Mouse (Mus musculus): ENCODE results near the gene Ppm1l.

The Ppm1l gene

GRCm38 (mm10) chr3:69429319-69429718, 112.7 kb downstream of the Ppm1l start:
- in situ Hi-C loops (cut with MboI, MseI) = no loop called here

- in situ Hi-C loops (cut with MboI, MseI) = no loop called here
Observed at GRCm38 (mm10) chr3:69433580-69433979, 116.9 kb downstream of the Ppm1l start.

GRCm38 (mm10) chr3:69438773-69439514, 122.3 kb downstream of the Ppm1l start:
- in situ Hi-C loops (cut with MboI, MseI) = no loop called here

- in situ Hi-C loops (cut with MboI, MseI) = no loop called here
Observed at GRCm38 (mm10) chr3:69440761-69441160, 124.1 kb downstream of the Ppm1l start.

- in situ Hi-C loops (cut with MboI, MseI) = no loop called here
Observed at GRCm38 (mm10) chr3:69446989-69447388, 130.3 kb downstream of the Ppm1l start.

- in situ Hi-C loops (cut with MboI, MseI) = no loop called here
Observed at GRCm38 (mm10) chr3:69449041-69449440, 132.4 kb downstream of the Ppm1l start.

GRCm38 (mm10) chr3:69454330-69454729, 137.7 kb downstream of the Ppm1l start:
- in situ Hi-C loops (cut with MboI, MseI) = no loop called here

GRCm38 (mm10) chr3:69456071-69456470, 139.4 kb downstream of the Ppm1l start:
- in situ Hi-C loops (cut with MboI, MseI) = no loop called here

- in situ Hi-C loops (cut with MboI, MseI) = no loop called here
Observed at GRCm38 (mm10) chr3:69458756-69459155, 142.1 kb downstream of the Ppm1l start.

GRCm38 (mm10) chr3:69461956-69462355, 145.3 kb downstream of the Ppm1l start:
- in situ Hi-C loops (cut with MboI, MseI) = no loop called here

- in situ Hi-C loops (cut with MboI, MseI) = no loop called here
Observed at GRCm38 (mm10) chr3:69465751-69466150, 149.1 kb downstream of the Ppm1l start.

GRCm38 (mm10) chr3:69468280-69469008, 151.8 kb downstream of the Ppm1l start:
- in situ Hi-C loops (cut with MboI, MseI) = no loop called here

GRCm38 (mm10) chr3:69469463-69470141, 152.9 kb downstream of the Ppm1l start:
- in situ Hi-C loops (cut with MboI, MseI) = no loop called here

GRCm38 (mm10) chr3:69470142-69470796, 153.6 kb downstream of the Ppm1l start:
- in situ Hi-C loops (cut with MboI, MseI) = no loop called here

- in situ Hi-C loops (cut with MboI, MseI) = no loop called here
Observed at GRCm38 (mm10) chr3:69475850-69476450, 159.3 kb downstream of the Ppm1l start.

- in situ Hi-C loops (cut with MboI, MseI) = no loop called here
Observed at GRCm38 (mm10) chr3:69479937-69480336, 163.3 kb downstream of the Ppm1l start.

- in situ Hi-C loops (cut with MboI, MseI) = no loop called here
Observed at GRCm38 (mm10) chr3:69481835-69482234, 165.2 kb downstream of the Ppm1l start.

- in situ Hi-C loops (cut with MboI, MseI) = no loop called here
Observed at GRCm38 (mm10) chr3:69484006-69484574, 167.4 kb downstream of the Ppm1l start.

GRCm38 (mm10) chr3:69484582-69484981, 167.9 kb downstream of the Ppm1l start:
- in situ Hi-C loops (cut with MboI, MseI) = no loop called here

GRCm38 (mm10) chr3:69485347-69485746, 168.7 kb downstream of the Ppm1l start:
- in situ Hi-C loops (cut with MboI, MseI) = loop anchor here (5.0 kb wide), 1 partner anchor 233 kb away; no protein-coding TSS in a partner anchor

GRCm38 (mm10) chr3:69485756-69486155, 169.1 kb downstream of the Ppm1l start:
- in situ Hi-C loops (cut with MboI, MseI) = loop anchor here (5.0 kb wide), 1 partner anchor 233 kb away; no protein-coding TSS in a partner anchor
